In genomic region chr12:17390036-17390435, GRCm38 (mm10) we compare ENCODE assay signal across 24 mouse cellular contexts. TPM values are rescaled to one million over a fixed set of nuclear protein-coding genes. Genes with fewer than 3 reads are reported as not detected.
DNase-seq lines count a peak whose midpoint lies in the region; ATAC-seq and TF ChIP-seq lines count a peak whose summit lies in the region.
"Had no signal": no experiment of that assay in that cellular context is flagged by ENCODE, and none has a peak within 500 bp of the region (broad histone marks: within the 10 kb centered on the region; RNA-seq: fewer than 3 reads in every experiment).

No protein-coding gene starts in this region.

- no peaks in the 10 kb centered on the region for H3K36me3 ChIP-seq in heart, embryonic 15.5 days
- peaks cover 13% of the 10 kb centered on the region for H3K36me3 ChIP-seq in heart, embryonic 12.5 days
- no peaks in the 10 kb centered on the region; the same call in 1 of the 2 replicates for H3K36me3 ChIP-seq in forebrain, embryonic 16.5 days (ENCODE audit: control insufficient read depth, insufficient read depth)
- H3K36me3 ChIP-seq: lung, embryonic 15.5 days had no signal

- TF ChIP-seq CTCF in gastrocnemius, adult 2 months (IDR thresholded peaks at IDR 0.05), result no peak

- H3K9me3 ChIP-seq in heart, embryonic 15.5 days (replicated peaks), result no peaks in the 10 kb centered on the region
- no peaks in the 10 kb centered on the region for H3K9me3 ChIP-seq in heart, embryonic 12.5 days (replicated peaks)
- H3K9me3 ChIP-seq in forebrain, embryonic 16.5 days (ENCODE audit: control insufficient read depth, low read length), result no peaks in the 10 kb centered on the region
- H3K9me3 ChIP-seq: forebrain, embryonic 12.5 days; heart, embryonic 10.5 days; hindbrain, embryonic 15.5 days; limb, embryonic 15.5 days; lung, embryonic 15.5 days; midbrain, embryonic 13.5 days had no signal

- no peak for DNase-seq in gastrocnemius, adult 2 months
- no peak for DNase-seq in gastrocnemius, adult 8-10 months (ENCODE audit: low spot score in 2 of 2)
- peak; percentile 50 for DNase-seq in 3T3-L1 (ENCODE audit: low read depth, low spot score)
- peak; percentile 30 for DNase-seq in NIH3T3 (ENCODE audit: low read depth)
- DNase-seq in ovary, adult 18-20 months (ENCODE audit: low spot score), result no peak
- DNase-seq: B cell, adult 2 months; cerebellum, adult 11 months; cerebellum, adult 9-11 months; gastrocnemius, postnatal 10 days; left cerebral cortex, postnatal 4 days; right cerebral cortex, postnatal 25 days; spleen, adult 18-20 months; thymus, postnatal 14 days had no signal

- no peak overlapping the region for H3K4me2 ChIP-seq in heart, embryonic 15.5 days
- no peak overlapping the region for H3K4me2 ChIP-seq in heart, embryonic 12.5 days
- H3K4me2 ChIP-seq in forebrain, embryonic 16.5 days (ENCODE audit: low read length), result no peak overlapping the region
- H3K4me2 ChIP-seq: forebrain, embryonic 12.5 days; hindbrain, embryonic 15.5 days; limb, embryonic 15.5 days; lung, embryonic 15.5 days; midbrain, embryonic 13.5 days had no signal

- no peak for ATAC-seq in heart, embryonic 15.5 days (replicated peaks; ENCODE audit: insufficient number of reproducible peaks, insufficient read depth, low FRiP score, low read depth)
- ATAC-seq in heart, embryonic 12.5 days (ENCODE audit: insufficient number of reproducible peaks, low FRiP score), result no peak
- no peak for ATAC-seq in forebrain, embryonic 16.5 days
- ATAC-seq: midbrain, embryonic 13.5 days had no signal

- H3K4me3 ChIP-seq in gastrocnemius, adult 2 months, result no peak overlapping the region
- H3K4me3 ChIP-seq in heart, embryonic 15.5 days, result no peak overlapping the region
- H3K4me3 ChIP-seq in heart, embryonic 12.5 days, result no peak overlapping the region
- H3K4me3 ChIP-seq in forebrain, embryonic 16.5 days (replicated peaks; ENCODE audit: low read length), result no peak overlapping the region
- H3K4me3 ChIP-seq: erythroblast, embryonic 14.5 days; forebrain, embryonic 12.5 days; heart, embryonic 10.5 days; hindbrain, embryonic 15.5 days; limb, embryonic 15.5 days; lung, embryonic 15.5 days; midbrain, embryonic 13.5 days had no signal

- H3K27ac ChIP-seq in gastrocnemius, adult 2 months, result peak overlapping the region; percentile 16; the same call in 1 of the 2 replicates
- H3K27ac ChIP-seq in heart, embryonic 15.5 days, result 0 out of 2 replicates have a peak overlapping the region, but pooled peaks have one; percentile 37
- H3K27ac ChIP-seq in heart, embryonic 12.5 days (ENCODE audit: poor library complexity, severe bottlenecking), result no peak overlapping the region
- H3K27ac ChIP-seq in forebrain, embryonic 16.5 days (ENCODE audit: low read length), result no peak overlapping the region
- H3K27ac ChIP-seq: forebrain, embryonic 12.5 days; heart, embryonic 10.5 days; hindbrain, embryonic 15.5 days; limb, embryonic 15.5 days; liver, embryonic 14.5 days; midbrain, embryonic 13.5 days had no signal

- H3K27me3 ChIP-seq in heart, embryonic 15.5 days, result no peaks in the 10 kb centered on the region
- no peaks in the 10 kb centered on the region for H3K27me3 ChIP-seq in heart, embryonic 12.5 days (replicated peaks)
- H3K27me3 ChIP-seq in forebrain, embryonic 16.5 days (replicated peaks; ENCODE audit: control insufficient read depth, insufficient read depth, low read length), result no peaks in the 10 kb centered on the region
- H3K27me3 ChIP-seq: forebrain, embryonic 12.5 days; hindbrain, embryonic 15.5 days; limb, embryonic 15.5 days; lung, embryonic 15.5 days; midbrain, embryonic 13.5 days had no signal

- peaks cover 6% of the 10 kb centered on the region for H3K4me1 ChIP-seq in heart, embryonic 15.5 days (replicated peaks)
- peaks cover 6% of the 10 kb centered on the region; the same call in 1 of the 2 replicates for H3K4me1 ChIP-seq in heart, embryonic 12.5 days (replicated peaks)
- no peaks in the 10 kb centered on the region for H3K4me1 ChIP-seq in forebrain, embryonic 16.5 days (replicated peaks; ENCODE audit: control insufficient read depth, insufficient read depth, low read length)
- H3K4me1 ChIP-seq: forebrain, embryonic 12.5 days; heart, embryonic 10.5 days; hindbrain, embryonic 15.5 days; midbrain, embryonic 13.5 days had no signal

- intact Hi-C loops in gastrocnemius, adult 2 months (cut with DNase I), result no loop called here

- no peak overlapping the region for H3K9ac ChIP-seq in heart, embryonic 15.5 days
- no peak overlapping the region for H3K9ac ChIP-seq in heart, embryonic 12.5 days
- no peak overlapping the region for H3K9ac ChIP-seq in forebrain, embryonic 16.5 days (replicated peaks; ENCODE audit: low read depth, low read length)
- H3K9ac ChIP-seq: forebrain, embryonic 12.5 days; hindbrain, embryonic 15.5 days; limb, embryonic 15.5 days; liver, embryonic 14.5 days; lung, embryonic 15.5 days; midbrain, embryonic 13.5 days had no signal

RNA-seq across cellular contexts. Expression of gene Nol10, which starts 41.8 kb away (rescaled TPM):
- total RNA-seq in gastrocnemius, adult 2 months (2021), result 1 to 10 TPM; 8.8 to 9.2 TPM
- 1 to 10 TPM; 6.8 to 9.1 (median 8.6) TPM for total RNA-seq in gastrocnemius, adult 8-10 months (2022)
- 11.2 and 13.0 TPM in 2 replicates for polyA plus RNA-seq in heart, embryonic 15.5 days (2015; fragmentation: Nextera tagmentation; extraction: Ambion mirVana)
- polyA plus RNA-seq in heart, embryonic 12.5 days (2016; fragmentation: Nextera tagmentation; extraction: Ambion mirVana), result 16.6 and 18.3 TPM in 2 replicates
- 23.5 and 26.3 TPM in 2 replicates for polyA plus RNA-seq in forebrain, embryonic 16.5 days (2015; fragmentation: Nextera tagmentation; extraction: Ambion mirVana)

Comparison
In these comparisons a context has a peak if more than half of its experiments do, and no peak if none do; other contexts are left out.
1. H3K27ac ChIP-seq: peak in gastrocnemius, adult 2 months (single experiment) and heart, embryonic 15.5 days (single experiment); none in heart, embryonic 12.5 days (single experiment) and forebrain, embryonic 16.5 days (single experiment).
2. DNase-seq: peak in 3T3-L1 (single experiment) and NIH3T3 (single experiment); none in gastrocnemius, adult 2 months (single experiment), gastrocnemius, adult 8-10 months (0 of 2) and ovary, adult 18-20 months (single experiment).